ENCODE assay signal across 10 mouse cellular contexts in the genomic region with DNA sequence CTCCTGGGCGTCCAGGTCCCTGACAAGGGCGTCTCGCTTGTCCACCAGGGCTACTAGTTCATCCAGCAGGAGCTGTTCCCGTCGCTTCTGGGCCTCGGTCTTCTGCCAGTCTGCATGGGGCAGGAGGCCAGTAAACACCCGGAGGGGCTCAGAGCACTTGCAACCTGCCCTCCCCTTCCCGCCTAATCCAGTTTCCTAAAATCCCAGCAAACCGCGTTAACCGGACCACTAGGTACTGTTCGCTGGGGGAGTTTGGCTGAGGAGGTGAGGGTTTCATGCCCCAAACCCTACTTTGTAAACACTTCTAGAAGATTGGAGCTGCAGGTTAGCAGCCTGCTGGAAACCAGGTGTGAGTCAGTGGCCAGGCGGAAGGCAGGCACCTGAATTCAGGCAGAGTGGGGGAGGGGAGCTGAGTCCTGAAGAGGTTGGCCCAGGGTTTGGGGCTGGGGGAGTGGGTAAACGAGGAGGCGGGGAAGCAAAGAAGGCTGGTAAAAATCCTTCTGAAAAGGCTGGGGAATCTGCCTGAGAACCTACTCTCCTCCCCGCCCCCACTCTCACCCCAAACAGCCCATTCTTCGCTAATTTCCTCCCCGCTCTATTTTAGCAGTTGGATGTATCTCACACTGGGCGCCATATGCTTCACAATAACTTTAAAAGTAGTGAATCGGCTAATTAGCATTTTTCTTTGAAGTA. TPM values are rescaled to one million over a fixed set of nuclear protein-coding genes. Genes with fewer than 3 reads are reported as not detected.
A peak's percentile ranks its signal among the peaks of the same experiment; 100 is the strongest.
DNase-seq lines count a peak whose midpoint lies in the region; ATAC-seq lines count a peak whose summit lies in the region.
"Had no signal": no experiment of that assay in that cellular context is flagged by ENCODE, and none has a peak within 500 bp of the region (broad histone marks: within the 10 kb centered on the region; RNA-seq: fewer than 3 reads in every experiment).

No protein-coding gene starts in this region.

- WGBS in lung, embryonic 16.5 days = 19% methylated on average over 20 of the region's 20 CpGs
- 17% methylated on average over 20 of the region's 20 CpGs for WGBS in midbrain, embryonic 16.5 days

- no peaks in the 10 kb centered on the region for H3K36me3 ChIP-seq in lung, embryonic 16.5 days (ENCODE audit: control insufficient read depth, insufficient read depth, low read length)
- 0 out of 2 replicates have a peak, but pooled peaks cover 2% of the 10 kb centered on the region for H3K36me3 ChIP-seq in midbrain, embryonic 16.5 days (ENCODE audit: control insufficient read depth, insufficient read depth, low read length)

- H3K27me3 ChIP-seq in lung, embryonic 16.5 days (ENCODE audit: control insufficient read depth, insufficient read depth, low read depth, low read length) = peaks cover 52% of the 10 kb centered on the region
- peaks cover 43% of the 10 kb centered on the region for H3K27me3 ChIP-seq in midbrain, embryonic 16.5 days (ENCODE audit: control insufficient read depth, insufficient read depth, low read depth, low read length)

- no peak overlapping the region for H3K27ac ChIP-seq in lung, embryonic 16.5 days (ENCODE audit: low read length)
- H3K27ac ChIP-seq in midbrain, embryonic 16.5 days (ENCODE audit: low read length) = peak overlapping the region; percentile 61

- no peaks in the 10 kb centered on the region for H3K9me3 ChIP-seq in lung, embryonic 16.5 days (ENCODE audit: control insufficient read depth, low read length)
- no peaks in the 10 kb centered on the region for H3K9me3 ChIP-seq in midbrain, embryonic 16.5 days (replicated peaks; ENCODE audit: control insufficient read depth, low read length, poor library complexity, severe bottlenecking)

- DNase-seq in cerebellum, postnatal 25 days = peak; percentile 14 to 17
- no peak for DNase-seq in cerebellum, adult 18-20 months
- no peak for DNase-seq in lung, adult 18-20 months
- peak; percentile 31 for DNase-seq in forelimb bud, embryonic 11.5 days (ENCODE audit: low read depth, low spot score)
- no peak for DNase-seq in thymus, postnatal 36 days
- DNase-seq in adrenal gland, postnatal 4 days (ENCODE audit: low spot score in 2 of 2) = no peak

- no peak overlapping the region for H3K9ac ChIP-seq in lung, embryonic 16.5 days (ENCODE audit: low read length)
- H3K9ac ChIP-seq in midbrain, embryonic 16.5 days (ENCODE audit: low read depth, low read length) = 0 out of 2 replicates have a peak overlapping the region, but pooled peaks have one; percentile 3

- peaks cover 17% of the 10 kb centered on the region for H3K4me1 ChIP-seq in lung, embryonic 16.5 days (replicated peaks; ENCODE audit: control insufficient read depth, insufficient read depth, low read length)
- H3K4me1 ChIP-seq in midbrain, embryonic 16.5 days (ENCODE audit: control insufficient read depth, insufficient read depth, low read length) = peaks cover 7% of the 10 kb centered on the region; the same call in 1 of the 2 replicates

- ATAC-seq in lung, embryonic 16.5 days (ENCODE audit: low read depth) = no peak
- ATAC-seq in midbrain, embryonic 16.5 days = peak; percentile 12; the same call in 1 of the 2 replicates

- peak overlapping the region; percentile 0; the same call in 1 of the 2 replicates for H3K4me3 ChIP-seq in lung, embryonic 16.5 days (ENCODE audit: low read length)
- H3K4me3 ChIP-seq in midbrain, embryonic 16.5 days (ENCODE audit: low read depth, low read length) = peak overlapping the region; percentile 7

- peak overlapping the region; percentile 1; the same call in 1 of the 2 replicates for H3K4me2 ChIP-seq in lung, embryonic 16.5 days (ENCODE audit: low read depth, low read length)
- H3K4me2 ChIP-seq in midbrain, embryonic 16.5 days (ENCODE audit: low read length) = peak overlapping the region; percentile 32

RNA-seq across cellular contexts. Expression of a gene that starts 4.5 kb away (rescaled TPM):
- 0.44 and 0.59 TPM in 2 replicates for polyA plus RNA-seq in lung, embryonic 16.5 days (2015; fragmentation: Nextera tagmentation; extraction: Ambion mirVana)
- polyA plus RNA-seq in midbrain, embryonic 16.5 days (2015; fragmentation: Nextera tagmentation; extraction: Ambion mirVana) = 9.8 and 11.0 TPM in 2 replicates
- total RNA-seq in adrenal gland, postnatal 4 days (2021) = not detected
- total RNA-seq: hematopoietic stem cell, adult 5-6 weeks; megakaryocyte progenitor cell, adult 5-6 weeks had no signal

Comparison
In these comparisons a context has a peak if more than half of its experiments do, and no peak if none do; other contexts are left out.
1. DNase-seq: peak in cerebellum, postnatal 25 days (2 of 2) and forelimb bud, embryonic 11.5 days (single experiment); none in cerebellum, adult 18-20 months (0 of 2), lung, adult 18-20 months (0 of 2), thymus, postnatal 36 days (0 of 2) and adrenal gland, postnatal 4 days (0 of 2).